Mouse (Mus musculus) bone marrow macrophage, adult 2 months (primary cell): ENCODE results near the gene Scd4. TPM values are rescaled to one million over a fixed set of nuclear protein-coding genes. Genes with fewer than 3 reads are reported as not detected.

ENCODE experiments used
- H3K27ac ChIP-seq: 2 replicates; pipeline ENCODE4 v1.5.1; 2012; ENCODE audit warnings: low read depth, low read length; ENCODE audit not compliant: insufficient read depth
- H3K4me1 ChIP-seq: 2 replicates; pipeline ENCODE4 v1.6.1; 2012; ENCODE audit warnings: low read length; ENCODE audit not compliant: control insufficient read depth, insufficient read depth
- H3K4me3 ChIP-seq: 2 replicates; pipeline ENCODE4 v1.5.1; 2012; ENCODE audit warnings: mild to moderate bottlenecking, low read length, moderate library complexity; ENCODE audit not compliant: insufficient read depth
- CTCF ChIP-seq: IDR thresholded peaks from 2 replicates; pipeline ENCODE4 v1.5.1; 2012; ENCODE audit warnings: low read depth, mild to moderate bottlenecking, low read length, moderate library complexity
- POLR2A ChIP-seq: IDR thresholded peaks from 2 replicates; pipeline ENCODE4 v1.6.1; 2012; ENCODE audit warnings: mild to moderate bottlenecking, low read depth, low read length, borderline replicate concordance
- polyA plus RNA-seq: library from polyadenylated mRNA; stranded (reverse); fragments of >200 nt; gene quantifications from 2 replicates; pipeline ENCODE4 v1.2.4, GENCODE M21; 2012; ENCODE audit not compliant: missing spikeins, insufficient read depth, insufficient read length

The Scd4 gene
- polyA plus RNA-seq, 1 experiment, result not detected

GRCm38 (mm10) chr19:44292941-44293768 lies 39.7 kb upstream of the Scd4 start, which contains the start of gene Scd2:
TSS of gene Scd2 (plus strand) at chr19:44293674.
- TF ChIP-seq CTCF (no peak), POLR2A (no peak)
- H3K4me3 ChIP-seq, result peak within 1 kb of the TSS; percentile 98
- peaks cover 20% of the 10 kb centered on the region for H3K4me1 ChIP-seq
- peak within 1 kb of the TSS; percentile 98 for H3K27ac ChIP-seq

- H3K4me3 ChIP-seq, result peak overlapping the region; percentile 98
- peak overlapping the region; percentile 98 for H3K27ac ChIP-seq
- TF ChIP-seq POLR2A, result peak; percentile 80; the same call in 1 of the 2 replicates
- no peak for TF ChIP-seq CTCF
- peaks cover 27% of the 10 kb centered on the region for H3K4me1 ChIP-seq
These were observed 38.9 kb upstream of the Scd4 start for GRCm38 (mm10) chr19:44293769-44294551.

DNA sequence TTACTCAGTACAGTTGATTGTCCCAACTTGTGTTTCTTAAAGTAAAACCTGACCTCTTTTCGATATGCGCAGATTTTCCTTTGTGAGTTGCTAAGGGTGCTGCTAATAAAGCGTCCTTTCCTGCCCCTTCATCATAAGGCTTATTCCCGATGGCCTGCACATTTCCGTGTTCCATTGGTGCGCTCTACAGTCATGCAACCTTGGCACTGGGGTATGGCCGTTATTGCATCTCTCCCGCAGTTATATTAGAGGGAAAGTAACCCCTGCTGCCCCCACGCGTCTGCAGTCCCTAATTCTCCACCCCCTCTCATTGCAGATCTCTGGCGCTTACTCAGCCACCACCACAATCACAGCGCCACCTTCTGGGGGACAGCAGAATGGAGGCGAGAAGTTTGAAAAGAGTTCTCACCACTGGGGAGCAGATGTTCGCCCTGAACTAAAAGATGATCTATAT lies 38.3 kb upstream of the Scd4 start:
- Histone ChIP-seq H3K4me1 (peaks cover 30% of the 10 kb centered on the region), H3K4me3 (peak overlapping the region; percentile 98), H3K27ac (peak overlapping the region; percentile 98)
- no peak; the same call in 1 of the 2 replicates for TF ChIP-seq POLR2A
- peak; percentile 97 for TF ChIP-seq CTCF

DNA sequence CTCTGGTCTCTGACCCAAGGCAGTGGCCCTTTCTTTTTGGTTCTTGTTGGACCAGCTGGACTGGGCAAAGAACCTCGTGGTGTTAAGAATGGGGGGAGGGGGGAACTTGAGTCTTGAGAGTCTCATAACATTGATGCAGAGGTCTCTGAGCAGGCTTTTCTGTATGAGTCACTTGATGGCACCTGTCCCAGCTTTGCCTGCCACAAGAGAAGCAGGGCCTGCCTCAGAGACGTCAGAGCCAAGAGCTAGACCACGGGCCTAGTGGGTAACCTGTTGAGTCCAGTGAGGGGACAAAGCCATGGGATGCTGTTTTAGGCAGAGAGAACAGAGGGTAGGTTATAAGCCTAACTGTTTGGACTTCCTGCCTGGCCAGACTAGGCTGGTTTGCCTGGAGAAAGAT lies 37.6 kb upstream of the Scd4 start:
- peak overlapping the region; percentile 98 for H3K27ac ChIP-seq
- H3K4me1 ChIP-seq, result peaks cover 31% of the 10 kb centered on the region
- H3K4me3 ChIP-seq, result peak overlapping the region; percentile 98
- TF ChIP-seq POLR2A, result no peak
- TF ChIP-seq CTCF, result no peak

DNA sequence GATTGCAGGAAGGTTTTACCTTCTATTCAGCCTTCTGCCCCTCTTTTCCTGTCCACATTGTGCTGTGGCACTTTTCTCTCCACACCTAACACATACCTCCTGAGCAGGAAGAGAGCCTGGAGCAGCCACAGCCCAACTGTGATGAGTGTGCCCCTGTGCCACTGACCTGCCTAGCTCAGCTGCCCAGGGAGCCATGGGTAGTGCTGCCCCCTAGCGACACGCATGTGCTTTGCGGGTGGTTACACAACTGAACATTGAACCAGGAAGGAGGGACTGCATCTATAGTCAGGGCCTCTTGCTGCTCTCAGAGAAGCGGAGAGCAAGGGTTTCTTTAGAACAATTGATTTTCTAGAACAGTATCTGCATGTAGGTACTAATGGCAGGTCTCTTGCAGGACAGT lies 37.2 kb upstream of the Scd4 start:
- H3K4me1 ChIP-seq, result peaks cover 33% of the 10 kb centered on the region
- peak overlapping the region; percentile 98 for H3K4me3 ChIP-seq

DNA sequence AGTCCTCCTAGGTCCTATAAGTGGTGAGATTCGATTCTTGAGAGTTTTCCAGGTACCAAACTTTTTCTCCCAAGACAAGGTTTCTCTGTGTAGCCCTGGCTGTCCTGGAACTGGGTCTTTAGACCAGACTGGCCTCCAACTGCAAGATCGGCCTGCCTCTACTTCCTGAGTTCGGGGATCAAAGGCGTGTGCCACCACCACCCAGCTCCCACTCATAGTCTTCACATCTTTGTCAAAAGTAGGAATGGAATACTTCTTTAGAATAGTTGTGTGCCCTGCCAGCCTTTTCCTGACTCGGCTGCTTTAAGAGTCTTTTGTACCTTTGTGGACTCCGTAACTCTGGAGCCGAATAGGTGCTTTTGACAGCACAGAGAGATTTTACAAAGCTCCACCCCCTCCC lies 36.7 kb upstream of the Scd4 start:
- no peak for TF ChIP-seq POLR2A
- no peak for TF ChIP-seq CTCF
- no peak overlapping the region for H3K27ac ChIP-seq
- peaks cover 33% of the 10 kb centered on the region for H3K4me1 ChIP-seq
- H3K4me3 ChIP-seq, result peak overlapping the region; percentile 98

More for the DNA sequence above, 37.2 kb upstream of the Scd4 start:
- no peak for TF ChIP-seq POLR2A
- peak; percentile 86 for TF ChIP-seq CTCF
- peak overlapping the region; percentile 98; the same call in 1 of the 2 replicates for H3K27ac ChIP-seq

- H3K4me1 ChIP-seq, result peaks cover 29% of the 10 kb centered on the region
- H3K4me3 ChIP-seq, result peak overlapping the region; percentile 98
- H3K27ac ChIP-seq, result no peak overlapping the region
- no peak for TF ChIP-seq POLR2A
- no peak for TF ChIP-seq CTCF
These were observed 35.7 kb upstream of the Scd4 start for GRCm38 (mm10) chr19:44297068-44297760.

GRCm38 (mm10) chr19:44297862-44298261 lies 35.0 kb upstream of the Scd4 start:
- peaks cover 23% of the 10 kb centered on the region for H3K4me1 ChIP-seq
- H3K4me3 ChIP-seq, result peak overlapping the region; percentile 98
- H3K27ac ChIP-seq, result no peak overlapping the region
- no peak for TF ChIP-seq CTCF
- TF ChIP-seq POLR2A, result no peak

GRCm38 (mm10) chr19:44299078-44299477 lies 33.8 kb upstream of the Scd4 start:
- Histone ChIP-seq H3K4me3 (peak overlapping the region; percentile 98; the same call in 1 of the 2 replicates), H3K27ac (no peak overlapping the region), H3K4me1 (peaks cover 23% of the 10 kb centered on the region)
- TF ChIP-seq POLR2A (no peak), CTCF (no peak)
